Mouse (Mus musculus) bone marrow, adult 2 months (tissue): ENCODE data around the gene Wnt10a. TPM values are rescaled to one million over a fixed set of nuclear protein-coding genes. Genes with fewer than 3 reads are reported as not detected.

ENCODE experiments used
- H3K27ac ChIP-seq: fragments of 200-500 bp; 2 replicates; pipeline ENCODE4 v1.5.1; 2012; ENCODE audit warnings: low read depth, mild to moderate bottlenecking, control low read depth, inconsistent platforms, low read length; ENCODE audit not compliant: control insufficient read depth, poor library complexity, insufficient read depth
- H3K4me1 ChIP-seq: fragments of 200-500 bp; 2 replicates; pipeline ENCODE4 v1.6.1; 2011; ENCODE audit warnings: low read length; ENCODE audit not compliant: control insufficient read depth, insufficient read depth
- H3K4me3 ChIP-seq: fragments of 200-500 bp; replicated peaks from 2 replicates; pipeline ENCODE3; 2011; ENCODE audit warnings: mild to moderate bottlenecking, low read depth, low read length, control low read depth; ENCODE audit not compliant: control insufficient read depth
- CTCF ChIP-seq: fragments of 200-500 bp; IDR thresholded peaks from 2 replicates; pipeline ENCODE4 v1.5.1; 2011; ENCODE audit warnings: low read length, control low read depth; ENCODE audit not compliant: control insufficient read depth, insufficient read depth
- POLR2A ChIP-seq: fragments of 200-500 bp; IDR thresholded peaks from 2 replicates; pipeline ENCODE4 v1.6.1; 2011; ENCODE audit warnings: low read depth, mild to moderate bottlenecking, control low read depth, low read length, borderline replicate concordance; ENCODE audit not compliant: control insufficient read depth
- WGBS: fragments of 180-500 bp; shearing (Covaris S2); methylation state at CpG from one replicate; pipeline ENCODE4 v1.1.7; 2018; 5-methylcytosine and 5-hydroxymethylcytosine counted together
- polyA plus RNA-seq: library from polyadenylated mRNA; stranded (reverse); fragments of >200 nt; gene quantifications from 2 replicates; pipeline ENCODE4 v1.2.4, GENCODE M21; 2011; ENCODE audit warnings: low replicate concordance; ENCODE audit not compliant: missing spikeins, insufficient read depth, insufficient read length

Wnt10a gene
- polyA plus RNA-seq, 1 experiment: not detected

GRCm38 (mm10) chr1:74802795-74803656 lies 11.7 kb downstream of the Wnt10a start:
- Histone ChIP-seq H3K27ac (no peak overlapping the region; the same call in 1 of the 2 replicates), H3K4me1 (no peaks in the 10 kb centered on the region; the same call in 1 of the 2 replicates), H3K4me3 (peak overlapping the region; percentile 36)
- peak; percentile 9; the same call in 1 of the 2 replicates for TF ChIP-seq POLR2A
- TF ChIP-seq CTCF: peak; percentile 53; the same call in 1 of the 2 replicates
- WGBS: 1% methylated on average over 57 of the region's 57 CpGs

GRCm38 (mm10) chr1:74804211-74804870 lies 13.0 kb downstream of the Wnt10a start:
- WGBS: 18% methylated on average over 10 of the region's 10 CpGs
- TF ChIP-seq POLR2A (no peak), CTCF (no peak)
- Histone ChIP-seq H3K4me3 (no peak overlapping the region), H3K4me1 (no peaks in the 10 kb centered on the region; the same call in 1 of the 2 replicates), H3K27ac (no peak overlapping the region)

- Histone ChIP-seq H3K4me3 (no peak overlapping the region), H3K27ac (no peak overlapping the region), H3K4me1 (no peaks in the 10 kb centered on the region; the same call in 1 of the 2 replicates)
- TF ChIP-seq POLR2A: no peak
- 21% methylated on average over 4 of the region's 4 CpGs for WGBS
Observed at GRCm38 (mm10) chr1:74805340-74805835, 14.1 kb downstream of the Wnt10a start.

GRCm38 (mm10) chr1:74805843-74806242 lies 14.5 kb downstream of the Wnt10a start:
- no peak for TF ChIP-seq CTCF
- TF ChIP-seq POLR2A: no peak
- Histone ChIP-seq H3K4me3 (no peak overlapping the region), H3K27ac (no peak overlapping the region), H3K4me1 (no peaks in the 10 kb centered on the region; the same call in 1 of the 2 replicates)
- 18% methylated on average over 5 of the region's 5 CpGs for WGBS

DNA sequence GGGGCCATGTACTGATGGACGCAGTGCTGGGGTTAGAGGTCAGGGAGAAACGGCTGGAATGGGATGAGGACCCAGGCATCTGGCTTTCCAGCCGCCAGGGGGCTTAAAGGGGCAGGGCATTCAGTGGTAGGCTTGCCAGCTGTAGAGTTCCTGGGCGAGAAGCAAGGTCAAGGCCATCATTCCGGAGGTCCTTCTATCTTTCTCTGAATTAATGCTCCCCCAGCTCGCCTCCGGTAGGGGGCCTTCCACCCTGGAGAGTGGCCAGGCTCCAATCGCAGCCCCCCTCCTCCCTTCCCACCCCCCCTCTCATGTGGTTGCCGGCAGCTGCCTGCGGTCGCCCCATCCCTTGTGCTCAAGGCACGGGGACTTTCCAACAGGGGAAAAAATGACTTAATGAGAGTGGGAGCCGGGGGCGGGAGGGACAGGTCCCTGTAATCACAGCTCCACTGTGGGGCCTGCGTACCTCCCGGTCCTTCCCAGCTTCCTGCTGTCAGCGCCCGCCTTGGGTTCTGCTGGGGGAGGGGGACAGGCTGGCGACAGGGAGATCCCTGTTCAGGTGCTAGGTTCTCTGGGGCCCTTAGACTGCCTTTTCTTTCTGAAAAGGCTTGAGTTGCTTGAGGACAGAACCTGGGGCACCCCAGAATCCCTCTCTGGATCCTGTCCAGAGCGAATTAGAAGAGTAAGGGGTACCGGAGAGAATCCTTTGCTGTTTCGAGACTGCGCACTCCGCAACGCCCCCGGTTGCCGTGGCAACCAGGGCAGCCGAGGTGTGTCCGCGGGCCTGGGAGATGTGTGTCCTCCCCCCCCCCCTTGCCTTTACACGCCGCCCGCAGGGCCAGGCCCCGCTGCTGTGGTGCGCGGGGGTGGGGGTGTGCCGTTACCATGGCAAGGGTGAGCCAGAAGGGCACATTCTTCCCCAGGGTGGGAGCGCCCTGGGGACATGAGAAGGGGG lies 15.3 kb downstream of the Wnt10a start:
- no peak overlapping the region for H3K4me3 ChIP-seq
- WGBS: 2% methylated on average over 38 of the region's 38 CpGs

GRCm38 (mm10) chr1:74807551-74808071 lies 16.3 kb downstream of the Wnt10a start:
- H3K4me1 ChIP-seq: no peaks in the 10 kb centered on the region; the same call in 1 of the 2 replicates
- WGBS: 11% methylated on average over 23 of the region's 23 CpGs
- H3K4me3 ChIP-seq: no peak overlapping the region
- no peak overlapping the region for H3K27ac ChIP-seq
- TF ChIP-seq CTCF (no peak), POLR2A (no peak)

More for the DNA sequence above, 15.3 kb downstream of the Wnt10a start:
- TF ChIP-seq POLR2A (no peak), CTCF (0 out of 2 replicates have a peak, but pooled peaks have one; percentile 13)
- no peaks in the 10 kb centered on the region; the same call in 1 of the 2 replicates for H3K4me1 ChIP-seq
- H3K27ac ChIP-seq: no peak overlapping the region

DNA sequence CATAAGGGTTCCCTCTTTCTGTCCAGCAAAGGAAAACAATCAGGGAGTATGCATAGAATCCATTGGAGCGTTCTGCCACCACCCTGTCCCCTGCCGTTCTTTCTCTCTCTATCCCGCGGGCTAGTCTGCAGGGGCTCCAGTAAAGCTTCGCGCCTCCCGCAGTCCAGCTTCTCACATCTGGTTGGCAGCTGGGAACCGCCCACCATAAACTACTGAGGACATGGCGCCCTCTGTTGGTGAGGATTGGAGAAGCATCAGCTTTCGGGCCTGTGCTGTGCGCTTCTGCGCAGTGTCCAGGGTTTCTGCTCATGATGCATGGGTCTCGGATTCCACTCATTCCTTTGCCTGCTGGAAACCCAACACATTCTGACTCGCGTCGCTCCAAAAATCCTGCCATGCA lies 16.8 kb downstream of the Wnt10a start:
- Histone ChIP-seq H3K4me1 (no peaks in the 10 kb centered on the region), H3K27ac (no peak overlapping the region), H3K4me3 (no peak overlapping the region)
- TF ChIP-seq CTCF: peak; percentile 91
- TF ChIP-seq POLR2A: no peak
- 2% methylated on average over 16 of the region's 16 CpGs for WGBS
